Mouse (Mus musculus) thymus, postnatal 0 days (tissue): ENCODE results near the gene Gm15737. TPM values are rescaled to one million over a fixed set of nuclear protein-coding genes. Genes with fewer than 3 reads are reported as not detected.

Experiments used
- polyA plus RNA-seq: library from polyadenylated mRNA; unstranded; fragments of >200 nt; fragmentation: Nextera tagmentation; extraction: Ambion mirVana; gene quantifications from 2 replicates; pipeline ENCODE4 v1.2.1, GENCODE M21; 2015

Gm15737 gene
- polyA plus RNA-seq, 1 experiment from 2014 or later, result not detected

Other genes starting within 250 kb of the Gm15737 start
- 0.13 and 0.33 TPM in 2 replicates for gene Prickle2, start 163.2 kb upstream of the Gm15737 start, polyA plus RNA-seq
- gene A730049H05Rik, start 52.9 kb upstream of the Gm15737 start, polyA plus RNA-seq, result 0.23 TPM in 2 replicates
- gene Adamts9, start 74.1 kb downstream of the Gm15737 start, polyA plus RNA-seq, result 1.3 and 1.5 TPM in 2 replicates